ENCODE assay signal across 10 mouse cellular contexts in the genomic region with DNA sequence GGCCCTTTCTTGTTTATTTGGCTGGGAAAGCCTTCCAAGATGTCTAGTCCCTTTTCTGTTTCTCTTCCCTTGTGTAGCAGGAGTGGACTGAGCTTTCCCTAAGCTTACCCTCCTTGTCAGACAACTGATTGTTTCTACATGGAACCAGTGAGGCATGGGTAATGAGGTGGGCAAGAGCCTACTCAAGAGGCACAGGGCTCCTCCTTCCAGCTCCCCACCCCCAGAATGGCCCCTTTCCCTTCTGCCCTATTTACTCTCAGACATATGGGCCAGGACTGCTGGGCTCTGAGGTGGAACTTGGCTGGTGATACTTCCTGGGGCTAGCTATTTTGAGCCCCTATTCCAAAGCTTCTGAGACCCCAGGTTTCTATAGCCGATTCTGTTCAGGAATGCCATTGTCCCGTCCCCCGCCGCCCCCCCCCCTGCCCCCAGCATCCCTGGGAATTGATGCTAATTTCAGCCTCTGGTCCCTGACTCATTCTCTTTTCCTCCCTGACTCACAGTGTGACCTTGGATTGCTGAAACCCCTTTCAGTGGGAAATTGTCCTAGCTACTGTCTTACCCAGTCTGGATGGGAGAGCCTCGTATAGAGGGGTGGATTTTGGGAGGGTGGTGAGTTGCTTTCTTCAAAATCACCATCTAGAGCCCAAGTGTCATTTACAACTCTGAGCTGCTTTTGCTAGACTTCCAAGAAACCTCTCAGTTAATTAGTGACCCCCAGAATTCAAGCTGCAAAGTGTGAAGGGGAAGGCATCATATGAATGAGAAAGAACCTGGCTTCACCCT. TPM values are rescaled to one million over a fixed set of nuclear protein-coding genes. Genes with fewer than 3 reads are reported as not detected.
DNase-seq lines count a peak whose midpoint lies in the region; ATAC-seq and TF ChIP-seq lines count a peak whose summit lies in the region.
"Had no signal": no experiment of that assay in that cellular context is flagged by ENCODE, and none has a peak within 500 bp of the region (broad histone marks: within the 10 kb centered on the region; RNA-seq: fewer than 3 reads in every experiment).

No protein-coding gene starts in this region.

- peak overlapping the region; percentile 51; the same call in 1 of the 2 replicates for H3K27ac ChIP-seq in layer of hippocampus, adult 2 months
- H3K27ac ChIP-seq in hindbrain, embryonic 14.5 days: peak overlapping the region; percentile 93
- H3K27ac ChIP-seq: limb, embryonic 10.5 days had no signal

- TF ChIP-seq CTCF in layer of hippocampus, adult 2 months (conservative IDR thresholded peaks at IDR 0.05): no peak

- H3K9ac ChIP-seq in hindbrain, embryonic 14.5 days: 0 out of 2 replicates have a peak overlapping the region, but pooled peaks have one; percentile 24

- H3K36me3 ChIP-seq in hindbrain, embryonic 14.5 days (replicated peaks; ENCODE audit: control insufficient read depth, insufficient read depth): peaks cover 18% of the 10 kb centered on the region
- H3K36me3 ChIP-seq: limb, embryonic 10.5 days had no signal

- 2% methylated on average over 5 of the region's 5 CpGs for WGBS in hindbrain, embryonic 14.5 days

- DNase-seq in layer of hippocampus, adult 2 months (ENCODE audit: low spot score in 2 of 2): no peak
- DNase-seq in layer of hippocampus, postnatal 36 days: no peak
- DNase-seq in embryo, embryonic 9.5 days (ENCODE audit: extremely low spot score): peak; percentile 67
- DNase-seq in hindbrain, embryonic 14.5 days (ENCODE audit: low spot score): peak; percentile 69
- DNase-seq in retina, embryonic 14.5 days (ENCODE audit: low spot score): peak; percentile 89
- DNase-seq in T-cell, adult 2 months (ENCODE audit: low spot score): no peak
- DNase-seq in left cerebral cortex, adult 9 months (ENCODE audit: low spot score in 2 of 2): no peak
- no peak for DNase-seq in right cerebral cortex, adult 18-20 months
- DNase-seq: spleen, adult 18-20 months had no signal

- peaks cover 68% of the 10 kb centered on the region for H3K4me1 ChIP-seq in hindbrain, embryonic 14.5 days (replicated peaks; ENCODE audit: control insufficient read depth, insufficient read depth, low read length)

- no peaks in the 10 kb centered on the region for H3K9me3 ChIP-seq in hindbrain, embryonic 14.5 days (ENCODE audit: control insufficient read depth, low read length)
- H3K9me3 ChIP-seq: limb, embryonic 10.5 days had no signal

- peak; percentile 73 for ATAC-seq in hindbrain, embryonic 14.5 days (ENCODE audit: low FRiP score)

- no peaks in the 10 kb centered on the region for H3K27me3 ChIP-seq in hindbrain, embryonic 14.5 days (ENCODE audit: control insufficient read depth, insufficient read depth, low read length)

- H3K4me2 ChIP-seq in hindbrain, embryonic 14.5 days (replicated peaks): peak overlapping the region; percentile 35; the same call in 1 of the 2 replicates

- H3K4me3 ChIP-seq in layer of hippocampus, adult 2 months: no peak overlapping the region
- H3K4me3 ChIP-seq in hindbrain, embryonic 14.5 days (replicated peaks; ENCODE audit: low read length): no peak overlapping the region
- H3K4me3 ChIP-seq: limb, embryonic 10.5 days had no signal

RNA-seq across cellular contexts. Expression of gene Pde1b, which starts 16.0 kb away (rescaled TPM):
- total RNA-seq in layer of hippocampus, adult 2 months (2021): 100 to 1,000 TPM; 109 to 117 TPM
- total RNA-seq in layer of hippocampus, postnatal 36 days (2021): 10 to 100 TPM; 95.3 to 97.7 TPM
- polyA plus RNA-seq in hindbrain, embryonic 14.5 days (2014; fragmentation: Nextera tagmentation; extraction: Ambion mirVana): 88.9 and 90.0 TPM in 2 replicates

RNA-seq across cellular contexts. Expression of gene Ppp1r1a, which starts 19.0 kb away (rescaled TPM):
- 100 to 1,000 TPM; 118 to 136 TPM for total RNA-seq in layer of hippocampus, adult 2 months (2021)
- total RNA-seq in layer of hippocampus, postnatal 36 days (2021): 100 to 1,000 TPM in 1 of 2 experiments, 10 to 100 TPM in 1; 99.1 to 123 TPM
- 124 and 125 TPM in 2 replicates for polyA plus RNA-seq in hindbrain, embryonic 14.5 days (2014; fragmentation: Nextera tagmentation; extraction: Ambion mirVana)

RNA-seq across cellular contexts. Expression of gene Glycam1, which starts 46.1 kb away (rescaled TPM):
- total RNA-seq in layer of hippocampus, adult 2 months (2021): 1 to 10 TPM in 1 of 2 experiments, not detected in 1; 1.7 TPM
- total RNA-seq in layer of hippocampus, postnatal 36 days (2021): 1 to 10 TPM; 1.3 to 1.6 TPM
- polyA plus RNA-seq in hindbrain, embryonic 14.5 days (2014; fragmentation: Nextera tagmentation; extraction: Ambion mirVana): not detected in 2 replicates
- polyA plus RNA-seq: limb, embryonic 10.5 days had no signal

Comparison
In these comparisons a context has a peak if more than half of its experiments do, and no peak if none do; other contexts are left out.
1. DNase-seq: peak in embryo, embryonic 9.5 days (single experiment), hindbrain, embryonic 14.5 days (single experiment) and retina, embryonic 14.5 days (single experiment); none in layer of hippocampus, adult 2 months (0 of 2), layer of hippocampus, postnatal 36 days (0 of 2), T-cell, adult 2 months (single experiment), left cerebral cortex, adult 9 months (0 of 2) and right cerebral cortex, adult 18-20 months (single experiment).